Mouse (Mus musculus) bone marrow macrophage, adult 2 months (primary cell): Measurements from ENCODE around the gene Ilvbl.

Experiments
- CTCF ChIP-seq: IDR thresholded peaks from 2 replicates; pipeline ENCODE4 v1.5.1; 2012; ENCODE audit warnings: low read depth, mild to moderate bottlenecking, low read length, moderate library complexity
- POLR2A ChIP-seq: IDR thresholded peaks from 2 replicates; pipeline ENCODE4 v1.6.1; 2012; ENCODE audit warnings: mild to moderate bottlenecking, low read depth, low read length, borderline replicate concordance

- TF ChIP-seq POLR2A (no peak), CTCF (no peak)
Observed at GRCm38 (mm10) chr10:78594566-78594965, 20.4 kb downstream of the Ilvbl start.
